Mouse (Mus musculus) lung, adult 2 months (tissue): ENCODE results near the gene Tescl.

Source experiments
- CTCF ChIP-seq: fragments of 200-500 bp; IDR thresholded peaks from 2 replicates; pipeline ENCODE4 v1.5.1; 2011; ENCODE audit warnings: mild to moderate bottlenecking, low read length, control low read depth; ENCODE audit not compliant: insufficient read depth
- POLR2A ChIP-seq: fragments of 200-500 bp; IDR thresholded peaks from 2 replicates; pipeline ENCODE4 v1.6.1; 2011; ENCODE audit warnings: low read depth, mild to moderate bottlenecking, control low read depth, low read length, borderline replicate concordance; ENCODE audit errors: extremely low read depth

DNA sequence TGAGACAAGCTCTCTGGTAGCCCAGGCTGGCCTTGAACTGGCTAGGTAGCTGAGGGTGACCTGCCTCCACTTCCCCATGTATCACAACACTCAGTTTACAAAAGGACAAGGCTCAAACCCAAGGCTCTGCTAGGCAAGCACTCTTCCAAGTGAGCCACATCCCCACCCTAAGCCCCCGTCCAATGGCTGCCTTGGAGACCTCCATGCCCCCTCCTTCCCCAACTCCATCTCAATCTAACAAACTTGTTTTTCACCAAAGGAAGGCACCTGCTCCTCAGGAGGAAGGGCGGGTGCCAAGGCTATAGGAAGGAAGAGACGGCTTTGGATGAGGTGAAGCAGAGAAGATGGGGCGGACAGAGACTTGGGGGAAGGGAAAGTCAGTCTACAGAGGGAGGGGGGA, 39.0 kb upstream of the Tescl start:
- TF ChIP-seq CTCF (no peak), POLR2A (no peak)
